Mouse (Mus musculus): ENCODE results near the gene Ttc25. TPM values are rescaled to one million over a fixed set of nuclear protein-coding genes. Genes with fewer than 3 reads are reported as not detected.
"Not testable (repeated sequence)": the region's sequence is repeated elsewhere in the genome, so short reads cannot be mapped to it uniquely, and the experiment has no call there.

The Ttc25 gene
- polyA plus RNA-seq, 1 experiment from 2014 or later, result 0.14 TPM

GRCm38 (mm10) chr11:100533871-100534270 lies 11.5 kb upstream of the Ttc25 start:
- H3K4me3 ChIP-seq (replicated peaks), result no peak overlapping the region
- no peaks in the 10 kb centered on the region for H3K27me3 ChIP-seq
- no peak overlapping the region for H3K9ac ChIP-seq
- no peak overlapping the region for H3K27ac ChIP-seq (replicated peaks)
- H3K4me1 ChIP-seq (replicated peaks), result 0 out of 2 replicates have a peak, but pooled peaks cover 6% of the 10 kb centered on the region
- no peaks in the 10 kb centered on the region for H3K36me3 ChIP-seq (replicated peaks)
- no peak for ATAC-seq (ENCODE audit: insufficient read depth)
- no peaks in the 10 kb centered on the region for H3K9me3 ChIP-seq (replicated peaks)
- H3K4me2 ChIP-seq, result no peak overlapping the region
- 76% methylated on average over 6 of the region's 6 CpGs for WGBS (ENCODE audit: insufficient replicate concordance)

DNA sequence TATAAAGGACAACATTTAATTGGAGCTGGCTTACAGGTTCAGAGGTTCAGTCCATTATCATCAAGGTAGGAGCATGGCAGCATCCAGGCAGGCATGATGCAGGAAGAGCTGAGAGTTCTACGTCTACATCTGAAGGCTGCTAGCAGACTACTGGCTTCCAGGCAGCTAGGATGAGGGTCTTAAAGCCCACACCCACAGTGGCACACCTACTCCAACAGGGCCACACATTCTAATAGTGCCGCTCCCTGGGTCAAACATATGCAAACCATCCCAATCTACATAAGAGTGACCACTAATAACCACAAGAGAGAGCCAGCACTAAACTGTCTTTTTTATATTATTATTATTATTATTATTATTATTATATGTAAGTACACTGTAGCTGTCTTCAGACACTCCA lies 11.0 kb upstream of the Ttc25 start:
- WGBS (ENCODE audit: insufficient replicate concordance), result 67% methylated on average over 2 of the region's 2 CpGs
- H3K4me3 ChIP-seq (replicated peaks); H3K9ac ChIP-seq; H3K4me1 ChIP-seq (replicated peaks); H3K27ac ChIP-seq (replicated peaks); H3K36me3 ChIP-seq (replicated peaks); H3K4me2 ChIP-seq; ATAC-seq (ENCODE audit: insufficient read depth); H3K27me3 ChIP-seq; H3K9me3 ChIP-seq (replicated peaks): not testable (repeated sequence)

DNA sequence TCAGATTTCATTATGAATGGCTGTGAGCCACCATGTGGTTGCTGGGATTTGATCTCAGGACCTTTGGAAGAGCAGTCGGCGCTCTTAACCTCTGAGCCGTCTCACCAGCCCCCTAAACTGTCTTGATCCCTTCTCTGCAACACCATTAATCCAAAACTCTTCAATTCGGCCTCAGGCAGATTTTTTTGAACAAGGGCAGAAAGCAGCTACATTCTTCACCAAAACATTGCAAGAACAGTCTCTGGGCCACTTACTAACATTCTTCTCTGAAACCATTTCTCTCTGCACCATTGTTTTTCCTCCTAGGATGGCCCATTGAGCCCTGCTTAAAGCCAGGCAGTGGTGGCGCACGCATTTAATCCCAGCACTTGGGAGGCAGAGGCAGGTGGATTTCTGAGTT lies 10.6 kb upstream of the Ttc25 start:
- H3K9ac ChIP-seq; H3K36me3 ChIP-seq (replicated peaks); H3K9me3 ChIP-seq (replicated peaks); H3K4me1 ChIP-seq (replicated peaks); H3K4me3 ChIP-seq (replicated peaks); H3K27ac ChIP-seq (replicated peaks); H3K4me2 ChIP-seq; ATAC-seq (ENCODE audit: insufficient read depth); H3K27me3 ChIP-seq: not testable (repeated sequence)
- WGBS (ENCODE audit: insufficient replicate concordance), result 74% methylated on average over 6 of the region's 6 CpGs

- WGBS (ENCODE audit: insufficient replicate concordance), result 42% methylated on average over 1 of the region's 1 CpGs
- no peaks in the 10 kb centered on the region for H3K36me3 ChIP-seq (replicated peaks)
- no peak overlapping the region for H3K9ac ChIP-seq
- H3K27me3 ChIP-seq, result no peaks in the 10 kb centered on the region
- H3K27ac ChIP-seq (replicated peaks), result no peak overlapping the region
- no peaks in the 10 kb centered on the region for H3K9me3 ChIP-seq (replicated peaks)
- 0 out of 2 replicates have a peak, but pooled peaks cover 3% of the 10 kb centered on the region for H3K4me1 ChIP-seq (replicated peaks)
- no peak overlapping the region for H3K4me2 ChIP-seq
- H3K4me3 ChIP-seq (replicated peaks), result no peak overlapping the region
- ATAC-seq (ENCODE audit: insufficient read depth), result no peak
Measured at GRCm38 (mm10) chr11:100535996-100536395, 9.4 kb upstream of the Ttc25 start.

GRCm38 (mm10) chr11:100536466-100536865 lies 8.9 kb upstream of the Ttc25 start:
- Histone ChIP-seq H3K9me3 (replicated peaks) (no peaks in the 10 kb centered on the region), H3K36me3 (replicated peaks) (no peaks in the 10 kb centered on the region), H3K27me3 (no peaks in the 10 kb centered on the region), H3K9ac (no peak overlapping the region), H3K27ac (replicated peaks) (no peak overlapping the region), H3K4me2 (no peak overlapping the region), H3K4me1 (replicated peaks) (0 out of 2 replicates have a peak, but pooled peaks cover 6% of the 10 kb centered on the region), H3K4me3 (replicated peaks) (no peak overlapping the region)
- no peak for ATAC-seq (ENCODE audit: insufficient read depth)

GRCm38 (mm10) chr11:100540966-100541365 lies 4.4 kb upstream of the Ttc25 start:
- Histone ChIP-seq H3K9me3 (replicated peaks) (no peaks in the 10 kb centered on the region), H3K9ac (no peak overlapping the region), H3K36me3 (replicated peaks) (no peaks in the 10 kb centered on the region), H3K4me2 (no peak overlapping the region), H3K27ac (replicated peaks) (no peak overlapping the region), H3K4me1 (replicated peaks) (peaks cover 25% of the 10 kb centered on the region), H3K27me3 (no peaks in the 10 kb centered on the region), H3K4me3 (replicated peaks) (no peak overlapping the region)
- ATAC-seq (ENCODE audit: insufficient read depth), result no peak
- 15% methylated on average over 6 of the region's 6 CpGs for WGBS (ENCODE audit: insufficient replicate concordance)

DNA sequence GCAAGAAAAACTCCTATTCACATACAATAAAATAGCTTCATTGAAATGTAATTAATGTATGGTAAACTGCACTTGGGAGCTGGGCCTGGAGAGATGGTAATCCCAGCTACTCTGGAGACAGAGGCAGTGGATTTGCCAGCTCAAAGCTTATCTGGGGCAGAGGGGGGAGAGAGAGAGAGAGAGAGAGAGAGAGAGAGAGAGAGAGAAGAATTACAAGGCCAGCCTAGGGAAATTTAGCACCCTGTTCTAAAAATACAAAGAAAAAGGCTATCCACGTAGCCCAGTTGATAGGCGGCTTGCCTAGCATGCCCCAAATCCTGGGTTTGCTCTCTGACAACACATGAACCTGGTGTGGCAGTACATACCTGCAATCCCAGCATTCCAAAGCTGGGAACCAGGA lies 3.8 kb upstream of the Ttc25 start:
- H3K4me2 ChIP-seq, result no peak overlapping the region
- no peaks in the 10 kb centered on the region for H3K27me3 ChIP-seq
- H3K9me3 ChIP-seq (replicated peaks), result no peaks in the 10 kb centered on the region
- H3K4me1 ChIP-seq (replicated peaks), result peaks cover 27% of the 10 kb centered on the region
- no peak overlapping the region for H3K9ac ChIP-seq
- no peak overlapping the region for H3K27ac ChIP-seq (replicated peaks)
- ATAC-seq (ENCODE audit: insufficient read depth), result no peak
- no peaks in the 10 kb centered on the region for H3K36me3 ChIP-seq (replicated peaks)
- WGBS (ENCODE audit: insufficient replicate concordance), result 62% methylated on average over 2 of the region's 2 CpGs
- H3K4me3 ChIP-seq (replicated peaks), result no peak overlapping the region

DNA sequence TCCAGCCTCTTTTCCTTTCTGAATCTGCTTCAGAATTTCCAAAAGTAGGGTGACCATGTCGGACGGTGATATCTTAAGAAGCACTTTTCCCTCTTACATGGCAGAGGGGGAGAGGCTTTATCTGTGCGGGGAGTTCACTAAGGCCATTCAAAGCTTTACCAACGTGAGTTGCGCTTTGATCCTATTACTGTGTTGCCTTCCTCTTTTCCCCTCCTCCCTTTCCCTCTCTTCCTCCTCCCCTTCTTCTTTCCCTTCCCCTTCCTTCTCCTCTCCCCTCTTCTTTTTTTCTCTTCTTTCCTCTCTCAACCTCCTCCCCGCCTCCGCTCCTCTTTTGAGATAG lies 309 bp downstream of the Ttc25 start:
- H3K27me3 ChIP-seq, result no peaks in the 10 kb centered on the region
- peak overlapping the region; percentile 61 for H3K4me3 ChIP-seq (replicated peaks)
- H3K4me1 ChIP-seq (replicated peaks), result peaks cover 29% of the 10 kb centered on the region
- no peaks in the 10 kb centered on the region for H3K36me3 ChIP-seq (replicated peaks)
- H3K9ac ChIP-seq, result peak overlapping the region; percentile 27; the same call in 1 of the 2 replicates
- 23% methylated on average over 7 of the region's 7 CpGs for WGBS (ENCODE audit: insufficient replicate concordance)
- peak overlapping the region; percentile 82 for H3K4me2 ChIP-seq
- 0 out of 2 replicates have a peak, but pooled peaks have one; percentile 11 for ATAC-seq (ENCODE audit: insufficient read depth)
- no peak overlapping the region for H3K27ac ChIP-seq (replicated peaks)
- no peaks in the 10 kb centered on the region for H3K9me3 ChIP-seq (replicated peaks)

- Histone ChIP-seq H3K27ac (replicated peaks) (no peak overlapping the region), H3K27me3 (no peaks in the 10 kb centered on the region), H3K4me3 (replicated peaks) (no peak overlapping the region), H3K9me3 (replicated peaks) (no peaks in the 10 kb centered on the region), H3K9ac (no peak overlapping the region), H3K36me3 (replicated peaks) (no peaks in the 10 kb centered on the region), H3K4me2 (no peak overlapping the region), H3K4me1 (replicated peaks) (peaks cover 25% of the 10 kb centered on the region)
- no peak for ATAC-seq (ENCODE audit: insufficient read depth)
- 69% methylated on average over 6 of the region's 6 CpGs for WGBS (ENCODE audit: insufficient replicate concordance)
Measured at GRCm38 (mm10) chr11:100546955-100547354, 1.5 kb downstream of the Ttc25 start.

GRCm38 (mm10) chr11:100548141-100548540 lies 2.7 kb downstream of the Ttc25 start:
- H3K4me3 ChIP-seq (replicated peaks), result no peak overlapping the region
- H3K36me3 ChIP-seq (replicated peaks), result no peaks in the 10 kb centered on the region
- H3K9ac ChIP-seq, result no peak overlapping the region
- H3K4me1 ChIP-seq (replicated peaks), result peaks cover 25% of the 10 kb centered on the region
- no peaks in the 10 kb centered on the region for H3K9me3 ChIP-seq (replicated peaks)
- H3K27me3 ChIP-seq, result no peaks in the 10 kb centered on the region
- no peak overlapping the region for H3K4me2 ChIP-seq
- 38% methylated on average over 6 of the region's 6 CpGs for WGBS (ENCODE audit: insufficient replicate concordance)
- H3K27ac ChIP-seq (replicated peaks), result no peak overlapping the region
- no peak for ATAC-seq (ENCODE audit: insufficient read depth)

- Histone ChIP-seq H3K27ac (replicated peaks) (no peak overlapping the region), H3K4me1 (replicated peaks) (peaks cover 23% of the 10 kb centered on the region), H3K4me3 (replicated peaks) (no peak overlapping the region), H3K4me2 (no peak overlapping the region), H3K36me3 (replicated peaks) (no peaks in the 10 kb centered on the region), H3K9me3 (replicated peaks) (no peaks in the 10 kb centered on the region), H3K9ac (no peak overlapping the region), H3K27me3 (no peaks in the 10 kb centered on the region)
- no peak for ATAC-seq (ENCODE audit: insufficient read depth)
- 64% methylated on average over 8 of the region's 8 CpGs for WGBS (ENCODE audit: insufficient replicate concordance)
Measured at GRCm38 (mm10) chr11:100549466-100549865, 4.1 kb downstream of the Ttc25 start.

GRCm38 (mm10) chr11:100550101-100550500 lies 4.7 kb downstream of the Ttc25 start:
- Histone ChIP-seq H3K4me3 (replicated peaks) (no peak overlapping the region), H3K4me2 (no peak overlapping the region), H3K27me3 (no peaks in the 10 kb centered on the region), H3K9me3 (replicated peaks) (no peaks in the 10 kb centered on the region), H3K36me3 (replicated peaks) (no peaks in the 10 kb centered on the region), H3K27ac (replicated peaks) (no peak overlapping the region), H3K4me1 (replicated peaks) (peaks cover 17% of the 10 kb centered on the region), H3K9ac (no peak overlapping the region)
- no peak for ATAC-seq (ENCODE audit: insufficient read depth)
- 65% methylated on average over 6 of the region's 6 CpGs for WGBS (ENCODE audit: insufficient replicate concordance)

All from liver, embryonic 15.5 days (tissue).